Mouse (Mus musculus) liver, adult (tissue): ENCODE data around the gene Mdm4.

Experiments used
- GATA4 ChIP-seq: IDR thresholded peaks from 2 replicates; pipeline ENCODE4 v1.6.1; 2014; ENCODE audit warnings: mild to moderate bottlenecking, low read length; ENCODE audit not compliant: insufficient replicate concordance

Mdm4 gene

GRCm38 (mm10) chr1:133033316-133034090 is 3.1 kb upstream of the Mdm4 start:
- peak; percentile 59; the same call in 1 of the 2 replicates for TF ChIP-seq GATA4

- no peak for TF ChIP-seq GATA4
Measured at GRCm38 (mm10) chr1:133032981-133033315, 2.6 kb upstream of the Mdm4 start.

GRCm38 (mm10) chr1:133029744-133030143 is 617 bp downstream of the Mdm4 start:
- TF ChIP-seq GATA4: no peak

GRCm38 (mm10) chr1:133027980-133028379 is 2.4 kb downstream of the Mdm4 start:
- TF ChIP-seq GATA4: no peak

GRCm38 (mm10) chr1:133027126-133027525 is 3.2 kb downstream of the Mdm4 start:
- TF ChIP-seq GATA4: no peak

GRCm38 (mm10) chr1:133025051-133025795 is 5.1 kb downstream of the Mdm4 start:
- TF ChIP-seq GATA4: peak; percentile 59; the same call in 1 of the 2 replicates

- no peak for TF ChIP-seq GATA4
Measured at GRCm38 (mm10) chr1:133024426-133024825, 5.9 kb downstream of the Mdm4 start.

GRCm38 (mm10) chr1:133021391-133021790 is 9.0 kb downstream of the Mdm4 start:
- TF ChIP-seq GATA4: no peak

- no peak for TF ChIP-seq GATA4
Measured at GRCm38 (mm10) chr1:133020137-133020894, 10.0 kb downstream of the Mdm4 start.

GRCm38 (mm10) chr1:133019312-133019711 is 11.0 kb downstream of the Mdm4 start:
- no peak for TF ChIP-seq GATA4

GRCm38 (mm10) chr1:133018580-133018979 is 11.8 kb downstream of the Mdm4 start:
- TF ChIP-seq GATA4: no peak

GRCm38 (mm10) chr1:133016775-133017428 is 13.5 kb downstream of the Mdm4 start:
- no peak for TF ChIP-seq GATA4

GRCm38 (mm10) chr1:133014196-133014595 is 16.2 kb downstream of the Mdm4 start:
- TF ChIP-seq GATA4: no peak

GRCm38 (mm10) chr1:133013331-133013730 is 17.0 kb downstream of the Mdm4 start:
- no peak for TF ChIP-seq GATA4
